Mouse (Mus musculus) bone marrow macrophage, adult 2 months (primary cell): Measurements from ENCODE around the gene Arhgef12.

Experiments
- CTCF ChIP-seq: IDR thresholded peaks from 2 replicates; pipeline ENCODE4 v1.5.1; 2012; ENCODE audit warnings: low read depth, mild to moderate bottlenecking, low read length, moderate library complexity
- POLR2A ChIP-seq: IDR thresholded peaks from 2 replicates; pipeline ENCODE4 v1.6.1; 2012; ENCODE audit warnings: mild to moderate bottlenecking, low read depth, low read length, borderline replicate concordance

- TF ChIP-seq CTCF: no peak
- no peak for TF ChIP-seq POLR2A
Measured at GRCm38 (mm10) chr9:42942148-42942547, 164.9 kb downstream of the Arhgef12 start.
